Mouse (Mus musculus): ENCODE measurements around the gene Aifm2.

- TF ChIP-seq CTCF (IDR thresholded peaks at IDR 0.05; ENCODE audit: borderline replicate concordance, extremely low read depth, insufficient read depth, insufficient read length) (peak; percentile 70), POLR2A (IDR thresholded peaks at IDR 0.05; ENCODE audit: borderline replicate concordance, extremely low read depth, insufficient read depth, insufficient read length, poor library complexity, severe bottlenecking) (peak; percentile 43)
Observed at GRCm38 (mm10) chr10:61782799-61783611, 67.9 kb downstream of the Aifm2 start.
